Mouse (Mus musculus): ENCODE measurements at regions not wholly inside any gene's neighbourhood (a gene's known extent, or its start where the extent isn't known, plus 50 kb on each side); places are given as distances from the start of the nearest gene placed in this dataset.

- TF ChIP-seq CTCF (IDR thresholded peaks at IDR 0.05) (no peak), POLR2A (IDR thresholded peaks at IDR 0.05; ENCODE audit: insufficient read depth, low read depth, low read length) (no peak)
Observed at GRCm38 (mm10) chr5:97641646-97642045, 184.8 kb upstream of the Gk2 start.

Data from heart, adult 2 months (tissue).